Mouse (Mus musculus): ENCODE data around the gene Cdk4. TPM values are rescaled to one million over a fixed set of nuclear protein-coding genes. Genes with fewer than 3 reads are reported as not detected.
"Not testable (repeated sequence)": the region's sequence is repeated elsewhere in the genome, so short reads cannot be mapped to it uniquely, and the experiment has no call there.

Cdk4 gene
- polyA plus RNA-seq, 1 experiment from 2014 or later = 743 TPM

DNA sequence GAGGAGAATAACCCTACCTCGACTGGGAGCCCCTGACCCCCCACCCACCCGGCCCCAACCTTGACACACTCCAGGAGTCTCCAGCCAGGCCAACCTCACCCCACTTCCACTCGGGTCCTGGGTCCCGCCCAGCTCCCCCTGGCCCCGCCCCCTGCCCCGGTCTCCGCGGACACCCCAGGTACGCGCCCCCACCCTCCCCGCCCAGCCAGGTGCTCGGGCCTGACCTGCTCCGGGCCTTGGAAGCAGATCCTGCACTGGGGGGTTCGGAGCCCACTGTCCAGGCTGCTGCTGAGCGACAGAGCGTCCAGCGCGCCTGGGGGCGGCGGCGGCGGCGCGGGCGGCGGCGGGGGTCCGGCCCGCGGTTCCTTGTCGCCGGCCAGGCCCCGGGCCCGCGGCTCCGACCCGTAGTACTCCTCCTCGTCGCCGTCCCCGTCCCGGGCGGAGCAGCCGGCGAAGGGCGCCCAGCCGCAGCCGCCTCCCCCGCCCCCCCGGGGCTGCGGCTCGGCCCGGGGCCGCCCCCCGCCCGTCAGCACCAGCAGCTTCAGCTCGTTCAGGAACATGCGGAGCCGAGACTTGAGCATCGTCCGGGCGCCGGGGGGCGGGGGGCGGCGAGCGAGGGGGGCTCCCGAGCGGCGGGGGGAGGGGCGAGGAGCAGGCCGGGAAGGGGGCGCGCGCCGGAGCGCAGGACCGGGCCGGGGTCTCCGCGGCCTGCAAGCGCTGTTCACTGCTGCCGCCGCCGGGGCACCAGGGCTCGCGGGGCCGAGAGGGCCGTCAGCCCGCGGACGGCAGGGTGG is 4.0 kb upstream of the Cdk4 start:
- peak overlapping the region; percentile 93 for H3K9ac ChIP-seq
- WGBS = under 1% methylated on average over 55 of the region's 92 CpGs
- peak overlapping the region; percentile 94 for H3K27ac ChIP-seq (replicated peaks)
- peaks cover 52% of the 10 kb centered on the region for H3K4me1 ChIP-seq (replicated peaks)
- peak overlapping the region; percentile 90 for H3K4me3 ChIP-seq
- no peak for ATAC-seq (ENCODE audit: low FRiP score, low read depth)
- H3K9me3 ChIP-seq = no peaks in the 10 kb centered on the region
- H3K27me3 ChIP-seq = no peaks in the 10 kb centered on the region
- H3K36me3 ChIP-seq = peaks cover 28% of the 10 kb centered on the region
- H3K4me2 ChIP-seq = peak overlapping the region; percentile 73

DNA sequence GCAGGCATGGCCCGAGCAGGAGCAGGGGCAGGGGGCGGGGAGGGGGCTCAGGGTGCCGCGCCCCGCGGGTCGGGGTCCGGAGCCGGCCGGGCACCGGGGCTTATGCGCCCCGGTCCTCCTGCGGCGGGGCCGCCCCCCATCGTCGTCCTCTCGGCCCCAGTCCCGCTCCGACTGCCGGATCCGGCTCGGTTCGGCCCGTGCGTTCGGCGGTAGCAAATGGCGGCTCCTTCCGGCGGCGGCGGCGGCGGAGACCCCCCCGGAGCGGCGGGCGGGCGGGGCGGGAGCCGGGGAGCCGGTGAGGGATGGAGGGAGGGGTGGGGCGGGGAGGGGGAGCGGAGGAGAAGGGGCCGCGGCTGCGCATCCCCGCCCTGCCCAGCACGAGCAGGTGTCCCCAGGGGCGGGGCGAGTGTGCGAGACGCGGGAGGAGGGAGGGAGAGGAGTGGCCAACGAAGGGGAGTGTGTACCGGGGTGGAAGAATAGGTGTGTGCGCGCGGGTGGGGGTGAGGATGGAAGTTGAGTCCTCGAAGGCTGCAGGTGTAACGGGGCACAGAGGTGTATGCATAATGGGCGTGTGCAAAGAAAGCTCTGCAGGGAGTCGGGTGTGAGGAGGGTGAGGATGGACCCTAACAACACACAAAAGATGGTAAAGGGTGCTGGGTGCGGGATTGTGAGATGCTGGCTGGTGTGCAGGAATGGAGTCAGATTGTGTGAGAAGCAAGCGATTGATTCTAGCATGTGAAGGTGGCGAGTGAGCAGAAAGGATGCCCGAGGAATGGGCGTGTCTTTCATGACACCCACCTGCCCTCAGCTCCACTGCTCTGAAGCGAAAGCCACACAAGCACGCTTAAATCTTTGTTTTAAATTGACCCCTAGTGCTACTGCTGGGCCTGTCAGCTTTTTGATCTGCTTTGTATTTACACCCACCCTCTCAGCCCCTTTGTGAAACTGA is 3.1 kb upstream of the Cdk4 start, which contains the start of gene March9:
Gene March9, minus strand, starts transcription at position 217 of the 949 bp plus-strand sequence.
- no peaks in the 10 kb centered on the region for H3K27me3 ChIP-seq
- H3K4me3 ChIP-seq = peak within 1 kb of the TSS; percentile 90
- WGBS = 2% methylated on average over 58 of the region's 72 CpGs
- peak within 1 kb of the TSS; percentile 73 for H3K4me2 ChIP-seq
- H3K27ac ChIP-seq (replicated peaks) = peak within 1 kb of the TSS; percentile 94
- peak; percentile 34 for ATAC-seq (ENCODE audit: low FRiP score, low read depth)
- peaks cover 55% of the 10 kb centered on the region for H3K4me1 ChIP-seq (replicated peaks)
- H3K9ac ChIP-seq = peak within 1 kb of the TSS; percentile 93
- no peaks in the 10 kb centered on the region for H3K9me3 ChIP-seq
- peaks cover 28% of the 10 kb centered on the region for H3K36me3 ChIP-seq

DNA sequence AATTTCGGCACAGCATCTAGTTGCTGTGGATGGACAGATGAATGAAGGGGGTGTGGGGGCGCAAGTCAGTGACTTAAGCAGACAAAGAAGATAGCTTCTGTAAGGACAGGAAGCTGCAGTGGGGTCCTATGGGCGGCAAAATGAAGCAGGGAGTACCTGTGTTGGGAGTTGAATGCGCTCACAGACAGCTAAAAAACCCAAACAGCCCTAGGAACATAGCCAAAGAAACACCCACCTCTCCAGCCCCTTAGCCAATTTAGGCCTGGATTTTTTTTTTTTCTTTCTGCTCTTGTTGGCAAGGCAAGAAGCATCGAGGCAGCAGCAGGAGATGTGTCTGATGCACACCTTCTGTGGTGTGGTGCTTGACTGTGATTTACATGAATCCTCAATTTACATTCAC is 2.2 kb upstream of the Cdk4 start:
- peak overlapping the region; percentile 94 for H3K27ac ChIP-seq (replicated peaks)
- no peak for ATAC-seq (ENCODE audit: low FRiP score, low read depth)
- 23% methylated on average over 5 of the region's 5 CpGs for WGBS
- H3K4me3 ChIP-seq = peak overlapping the region; percentile 90
- H3K27me3 ChIP-seq = no peaks in the 10 kb centered on the region
- H3K4me2 ChIP-seq = peak overlapping the region; percentile 73
- peaks cover 28% of the 10 kb centered on the region for H3K36me3 ChIP-seq
- peaks cover 50% of the 10 kb centered on the region for H3K4me1 ChIP-seq (replicated peaks)
- no peaks in the 10 kb centered on the region for H3K9me3 ChIP-seq
- H3K9ac ChIP-seq = peak overlapping the region; percentile 93

DNA sequence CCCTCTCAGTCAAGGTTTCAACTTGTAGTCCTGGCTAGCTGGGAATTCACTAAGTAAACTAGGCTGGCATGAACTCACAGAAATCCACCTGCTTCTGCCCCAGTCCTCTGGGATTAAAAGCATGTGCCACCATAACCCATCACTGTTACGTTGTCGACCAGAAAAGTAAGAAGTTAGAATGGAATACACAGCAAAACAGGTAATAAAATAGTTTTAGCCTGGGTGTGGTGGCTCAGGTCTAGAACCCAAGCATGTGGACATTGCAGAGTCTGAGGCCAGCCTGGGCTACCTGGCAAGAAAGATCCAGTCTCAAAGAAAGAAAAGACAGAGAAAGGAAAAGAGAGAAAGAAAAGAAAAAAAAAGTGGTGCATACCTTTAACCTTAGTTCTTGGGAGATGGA is 1.8 kb upstream of the Cdk4 start:
- Histone ChIP-seq H3K4me3 (peak overlapping the region; percentile 90), H3K4me1 (replicated peaks) (peaks cover 48% of the 10 kb centered on the region), H3K27me3 (no peaks in the 10 kb centered on the region), H3K9me3 (no peaks in the 10 kb centered on the region), H3K36me3 (peaks cover 28% of the 10 kb centered on the region), H3K4me2 (peak overlapping the region; percentile 73), H3K27ac (replicated peaks) (peak overlapping the region; percentile 94), H3K9ac (peak overlapping the region; percentile 93; the same call in 1 of the 2 replicates)
- 64% methylated on average over 2 of the region's 2 CpGs for WGBS
- ATAC-seq (ENCODE audit: low FRiP score, low read depth) = no peak

DNA sequence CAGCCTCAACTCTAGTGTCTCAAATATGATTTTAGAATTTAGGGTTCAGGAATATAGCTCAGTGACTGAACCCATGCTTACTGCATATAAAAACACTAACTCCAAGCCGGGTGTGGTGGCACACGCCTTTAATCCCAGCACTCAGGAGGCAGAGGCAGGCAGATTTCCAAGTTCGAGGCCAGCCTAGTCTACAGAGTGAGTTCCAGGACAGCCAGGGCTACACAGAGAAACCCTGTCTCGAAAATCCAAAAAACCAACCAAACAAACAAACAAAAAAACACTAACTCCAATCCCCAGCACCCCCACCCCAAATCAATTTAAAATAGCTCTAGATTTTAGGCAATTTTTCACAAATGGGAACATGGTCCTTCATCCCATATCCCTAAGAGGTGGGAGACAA is 1.2 kb upstream of the Cdk4 start:
- not testable (repeated sequence) for H3K4me3 ChIP-seq; H3K9me3 ChIP-seq; H3K9ac ChIP-seq; ATAC-seq (ENCODE audit: low FRiP score, low read depth); H3K4me2 ChIP-seq; H3K27me3 ChIP-seq
- 0 out of 2 replicates have a peak overlapping the region, but pooled peaks have one; percentile 83 for H3K27ac ChIP-seq (replicated peaks)
- H3K4me1 ChIP-seq (replicated peaks) = peaks cover 48% of the 10 kb centered on the region
- peaks cover 30% of the 10 kb centered on the region for H3K36me3 ChIP-seq
- 89% methylated on average over 4 of the region's 4 CpGs for WGBS

DNA sequence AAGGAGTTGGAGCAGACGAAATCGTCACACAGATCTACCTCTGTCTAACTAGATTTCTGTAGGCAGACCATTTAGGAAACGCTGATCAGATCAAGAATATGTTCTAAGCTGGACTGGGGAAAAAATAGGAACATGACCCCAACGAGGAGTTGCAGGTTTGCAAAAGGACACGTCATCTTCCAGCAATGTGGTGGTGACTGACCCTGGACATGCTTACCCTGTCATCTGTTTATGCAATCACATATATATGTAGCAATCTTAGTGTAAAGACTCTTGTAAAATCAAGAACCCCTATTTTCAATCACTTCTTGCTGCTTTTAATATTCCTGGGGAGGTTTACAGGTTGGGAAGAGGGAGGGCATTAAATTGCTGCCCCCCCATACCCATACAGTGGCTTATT is 831 bp upstream of the Cdk4 start:
- peaks cover 30% of the 10 kb centered on the region for H3K36me3 ChIP-seq
- peak overlapping the region; percentile 77; the same call in 1 of the 2 replicates for H3K4me2 ChIP-seq
- peak overlapping the region; percentile 83 for H3K27ac ChIP-seq (replicated peaks)
- H3K9ac ChIP-seq = no peak overlapping the region
- 80% methylated on average over 5 of the region's 5 CpGs for WGBS
- peak overlapping the region; percentile 72; the same call in 1 of the 2 replicates for H3K4me3 ChIP-seq
- no peaks in the 10 kb centered on the region for H3K27me3 ChIP-seq
- H3K4me1 ChIP-seq (replicated peaks) = peaks cover 45% of the 10 kb centered on the region
- no peak for ATAC-seq (ENCODE audit: low FRiP score, low read depth)
- H3K9me3 ChIP-seq = no peaks in the 10 kb centered on the region

DNA sequence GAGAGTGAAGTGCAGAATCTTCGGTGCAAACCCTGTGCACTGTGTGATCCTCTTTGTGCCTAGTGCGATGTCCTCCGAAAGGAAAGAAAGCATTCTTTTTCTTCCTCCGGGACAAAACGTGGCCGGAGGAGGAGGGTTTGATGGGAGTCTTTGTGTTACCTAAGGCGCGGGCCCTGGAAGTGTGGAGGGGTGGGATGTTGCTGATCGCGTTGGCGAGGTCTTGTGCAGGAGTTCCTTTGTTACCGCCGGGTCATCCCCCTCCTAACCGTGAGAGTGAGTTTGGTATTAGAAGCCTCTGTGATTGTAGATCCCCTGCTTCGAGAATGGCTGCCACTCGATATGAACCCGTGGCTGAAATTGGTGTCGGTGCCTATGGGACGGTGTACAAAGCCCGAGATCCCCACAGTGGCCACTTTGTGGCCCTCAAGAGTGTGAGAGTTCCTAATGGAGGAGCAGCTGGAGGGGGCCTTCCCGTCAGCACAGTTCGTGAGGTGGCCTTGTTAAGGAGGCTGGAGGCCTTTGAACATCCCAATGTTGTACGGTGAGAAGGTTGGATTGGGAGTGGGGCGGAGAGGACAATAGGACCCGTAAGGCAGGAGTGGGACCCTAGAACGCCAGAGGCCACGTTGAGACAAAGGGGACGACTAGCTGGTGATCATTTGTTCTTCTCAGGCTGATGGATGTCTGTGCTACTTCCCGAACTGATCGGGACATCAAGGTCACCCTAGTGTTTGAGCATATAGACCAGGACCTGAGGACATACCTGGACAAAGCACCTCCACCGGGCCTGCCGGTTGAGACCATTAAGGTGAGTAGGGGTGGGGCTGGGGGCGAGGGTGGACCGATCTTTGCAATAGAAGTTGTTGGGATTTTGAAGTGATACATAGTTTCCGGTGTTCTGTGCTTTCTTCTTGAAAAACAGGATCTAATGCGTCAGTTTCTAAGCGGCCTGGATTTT is 858 bp downstream of the Cdk4 start:
- Histone ChIP-seq H3K9ac (peak overlapping the region; percentile 88), H3K4me1 (replicated peaks) (peaks cover 44% of the 10 kb centered on the region), H3K27me3 (no peaks in the 10 kb centered on the region), H3K36me3 (peaks cover 34% of the 10 kb centered on the region), H3K9me3 (no peaks in the 10 kb centered on the region), H3K27ac (replicated peaks) (peak overlapping the region; percentile 89), H3K4me2 (peak overlapping the region; percentile 77), H3K4me3 (peak overlapping the region; percentile 72)
- 13% methylated on average over 37 of the region's 37 CpGs for WGBS
- ATAC-seq (ENCODE audit: low FRiP score, low read depth) = no peak

DNA sequence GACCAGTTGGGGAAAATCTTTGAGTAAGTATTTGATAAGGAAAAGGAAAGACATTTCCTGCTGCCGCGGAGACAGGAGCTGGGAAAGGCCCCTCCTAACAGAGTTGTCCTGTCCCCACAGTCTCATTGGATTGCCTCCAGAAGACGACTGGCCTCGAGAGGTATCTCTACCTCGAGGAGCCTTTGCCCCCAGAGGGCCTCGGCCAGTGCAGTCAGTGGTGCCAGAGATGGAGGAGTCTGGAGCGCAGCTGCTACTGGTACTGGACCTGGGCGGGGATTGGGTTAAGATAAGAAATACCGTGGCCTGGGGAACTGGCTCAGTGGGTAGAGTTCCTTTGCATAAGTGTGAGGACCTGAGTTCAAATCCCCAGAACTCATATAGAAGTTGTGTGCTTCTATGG is 2.6 kb downstream of the Cdk4 start:
- H3K4me3 ChIP-seq = no peak overlapping the region
- peaks cover 50% of the 10 kb centered on the region for H3K4me1 ChIP-seq (replicated peaks)
- H3K27ac ChIP-seq (replicated peaks) = no peak overlapping the region
- no peaks in the 10 kb centered on the region for H3K9me3 ChIP-seq
- 89% methylated on average over 9 of the region's 9 CpGs for WGBS
- no peak overlapping the region for H3K9ac ChIP-seq
- no peak overlapping the region for H3K4me2 ChIP-seq
- ATAC-seq (ENCODE audit: low FRiP score, low read depth) = no peak
- no peaks in the 10 kb centered on the region for H3K27me3 ChIP-seq
- H3K36me3 ChIP-seq = peaks cover 34% of the 10 kb centered on the region

DNA sequence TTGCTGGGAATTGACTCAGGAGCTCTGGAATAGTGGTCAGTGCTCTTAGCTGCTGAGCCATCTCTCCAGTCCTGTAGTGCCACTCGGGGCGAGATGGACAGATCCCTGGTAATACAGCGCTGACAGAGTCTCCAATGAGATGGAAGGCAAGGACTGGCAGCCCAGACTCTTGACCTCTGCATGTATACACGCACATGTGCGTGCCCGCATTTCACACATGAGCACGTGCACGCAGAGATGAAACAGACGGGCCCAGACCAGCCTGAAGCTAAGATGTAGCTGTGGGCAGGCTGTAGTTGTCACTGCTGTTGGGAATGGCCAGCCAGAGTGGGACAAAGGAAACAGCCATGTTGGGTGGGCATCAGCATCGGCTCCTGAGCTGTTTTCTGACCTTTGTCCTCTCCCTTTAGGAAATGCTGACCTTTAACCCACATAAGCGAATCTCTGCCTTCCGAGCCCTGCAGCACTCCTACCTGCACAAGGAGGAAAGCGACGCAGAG is 3.2 kb downstream of the Cdk4 start:
- Histone ChIP-seq H3K9ac (no peak overlapping the region), H3K27ac (replicated peaks) (no peak overlapping the region)

DNA sequence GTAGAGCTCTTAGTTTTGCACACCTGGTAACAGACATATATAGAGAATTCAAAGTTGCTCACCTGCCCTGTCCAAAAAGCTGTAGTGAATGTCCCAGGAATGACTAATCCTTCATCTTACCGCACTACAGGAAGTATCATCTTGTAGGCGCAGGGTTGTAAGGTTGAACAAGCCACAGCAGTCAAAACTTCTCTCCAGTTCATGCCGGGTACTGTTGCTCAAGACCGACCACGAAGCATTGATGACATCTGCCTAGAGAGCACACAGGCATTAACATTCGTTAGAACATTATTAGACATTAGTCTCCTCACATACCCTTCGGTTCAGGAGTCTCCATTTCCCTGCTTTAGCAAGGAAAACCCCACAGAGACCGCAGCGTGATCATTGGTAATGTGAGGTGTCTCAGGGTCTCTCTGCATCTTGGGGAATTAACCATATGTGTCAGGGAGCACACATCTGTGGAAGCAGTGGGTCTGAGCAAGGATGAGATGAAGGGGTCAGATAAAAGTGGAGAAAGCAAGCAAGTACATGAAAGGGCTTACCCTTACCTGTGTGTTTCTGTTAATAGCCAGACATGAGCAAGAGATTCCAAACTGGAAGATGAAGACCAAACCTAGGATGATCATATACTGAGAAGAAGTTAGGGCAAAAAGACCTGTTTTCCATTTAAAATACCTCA is 5.2 kb downstream of the Cdk4 start:
- peak overlapping the region; percentile 60 for H3K9ac ChIP-seq
- H3K4me3 ChIP-seq = peak overlapping the region; percentile 53
- ATAC-seq (ENCODE audit: low FRiP score, low read depth) = no peak
- peaks cover 34% of the 10 kb centered on the region for H3K36me3 ChIP-seq
- no peaks in the 10 kb centered on the region for H3K27me3 ChIP-seq
- H3K9me3 ChIP-seq = no peaks in the 10 kb centered on the region
- peaks cover 40% of the 10 kb centered on the region for H3K4me1 ChIP-seq (replicated peaks)
- WGBS = 79% methylated on average over 9 of the region's 9 CpGs
- H3K27ac ChIP-seq (replicated peaks) = peak overlapping the region; percentile 91; the same call in 1 of the 2 replicates
- peak overlapping the region; percentile 96 for H3K4me2 ChIP-seq

More for the DNA sequence above, 3.2 kb downstream of the Cdk4 start:
- Histone ChIP-seq H3K27me3 (no peaks in the 10 kb centered on the region), H3K4me1 (replicated peaks) (peaks cover 49% of the 10 kb centered on the region), H3K4me2 (no peak overlapping the region), H3K4me3 (no peak overlapping the region), H3K9me3 (no peaks in the 10 kb centered on the region), H3K36me3 (peaks cover 34% of the 10 kb centered on the region)
- ATAC-seq (ENCODE audit: low FRiP score, low read depth) = no peak
- 88% methylated on average over 14 of the region's 14 CpGs for WGBS
